Mouse (Mus musculus): ENCODE results near the gene Mcpt9. TPM values are rescaled to one million over a fixed set of nuclear protein-coding genes. Genes with fewer than 3 reads are reported as not detected.
"Not testable (repeated sequence)": the region's sequence is repeated elsewhere in the genome, so short reads cannot be mapped to it uniquely, and the experiment has no call there.

Mcpt9 gene
- total RNA-seq (2021): not detected
- long read RNA-seq, experiment 1: 0 reads
- long read RNA-seq, experiment 2: 0 reads

DNA sequence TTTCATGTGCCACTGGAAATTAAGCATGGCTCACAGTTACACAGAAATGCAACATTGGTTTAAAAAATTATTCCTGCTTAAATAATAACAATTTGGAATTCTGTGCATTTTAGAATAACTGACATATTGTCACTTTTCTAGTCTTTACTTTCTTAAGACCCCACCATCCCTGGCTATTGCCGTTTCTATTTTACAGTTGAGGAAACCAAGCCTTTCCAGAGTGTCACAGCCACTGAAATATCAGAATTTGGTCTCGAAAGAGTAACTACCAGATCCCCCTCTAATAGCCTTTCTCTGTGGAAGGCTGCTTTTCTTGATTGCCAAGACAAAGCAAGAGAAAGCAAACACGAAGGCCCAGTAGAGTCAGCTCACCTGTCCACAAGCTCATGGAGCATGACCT lies at the start of gene Mcpt9:
Mcpt9 (minus strand) TSS at position 101 of the 400 bp plus-strand sequence.
- DNase-seq (ENCODE audit: low spot score in 2 of 2): not testable (repeated sequence)

DNA sequence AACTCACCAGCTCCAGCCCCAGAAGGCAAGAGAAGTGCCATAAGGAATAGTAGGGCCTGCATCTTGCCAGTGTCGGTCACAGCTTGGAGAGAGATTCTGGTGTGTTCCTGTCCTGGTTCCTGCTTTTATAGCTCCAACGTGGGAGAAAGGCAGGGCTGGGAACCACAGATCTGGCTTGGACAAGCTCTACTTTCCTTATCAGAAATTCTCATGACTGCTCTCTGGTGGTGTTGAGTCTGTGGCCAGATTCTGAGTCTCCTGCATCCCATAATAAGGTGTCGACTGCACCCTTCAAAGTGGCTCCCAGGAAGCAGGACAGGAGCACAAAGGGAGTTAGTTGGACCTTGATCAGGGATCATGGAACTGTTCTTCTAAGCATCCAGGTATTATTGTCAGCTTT lies 31.9 kb upstream of the Mcpt9 start, which contains the start of gene Mcpt4:
Mcpt4 (minus strand) TSS at position 101 of the 400 bp plus-strand sequence.
- DNase-seq (ENCODE audit: low spot score in 2 of 2): not testable (repeated sequence)

GRCm38 (mm10) chr14:56057722-56058121 lies 27.4 kb upstream of the Mcpt9 start:
- DNase-seq (ENCODE audit: low spot score in 2 of 2): no peak

DNA sequence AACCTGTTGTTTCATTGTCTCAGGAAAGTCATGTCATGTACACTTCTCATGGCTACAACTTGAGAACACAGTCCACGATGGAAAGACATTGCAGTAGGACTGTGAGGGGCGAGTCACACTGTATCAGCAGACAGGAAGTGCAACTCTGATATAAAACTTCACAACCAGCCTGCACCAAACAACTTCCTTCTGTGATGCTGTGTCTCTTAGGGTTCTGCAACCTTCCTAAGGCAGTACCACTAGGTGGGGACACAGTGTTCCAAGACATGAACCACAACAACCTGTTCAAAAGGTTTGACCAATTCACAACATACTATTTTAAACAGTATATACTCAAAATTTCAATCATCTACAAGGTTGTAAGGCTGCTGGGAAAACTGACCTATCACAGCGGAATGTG lies 25.1 kb upstream of the Mcpt9 start:
- DNase-seq (ENCODE audit: low spot score in 2 of 2): no peak

DNA sequence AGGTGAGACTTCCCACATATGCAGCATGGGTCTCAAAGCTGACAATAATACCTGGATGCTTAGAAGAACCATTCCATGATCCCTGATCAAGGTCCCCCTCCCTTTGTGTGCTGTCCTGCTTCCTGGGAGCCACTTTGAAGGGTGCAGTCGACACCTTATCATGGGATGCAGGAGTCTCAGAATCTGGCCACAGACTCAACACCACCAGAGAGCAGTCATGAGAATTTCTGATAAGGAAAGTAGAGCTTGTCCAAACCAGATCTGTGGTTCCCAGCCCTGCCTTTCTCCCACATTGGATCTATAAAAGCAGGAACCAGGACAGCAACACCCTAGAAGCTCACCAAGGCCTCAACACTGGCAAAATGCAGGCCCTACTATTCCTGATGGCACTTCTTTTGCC lies 11.5 kb upstream of the Mcpt9 start, which contains the start of gene Mcpt2:
Mcpt2 (plus strand) TSS at position 250 of the 400 bp plus-strand sequence.
- DNase-seq (ENCODE audit: low spot score in 2 of 2): not testable (repeated sequence)

- DNase-seq (ENCODE audit: low spot score in 2 of 2): no peak
These were observed 4.1 kb upstream of the Mcpt9 start for GRCm38 (mm10) chr14:56034433-56034832.

- not testable (repeated sequence) for DNase-seq (ENCODE audit: low spot score in 2 of 2)
These were observed 9.0 kb downstream of the Mcpt9 start for GRCm38 (mm10) chr14:56021305-56021704.

GRCm38 (mm10) chr14:56019446-56019845 lies 10.8 kb downstream of the Mcpt9 start:
- no peak for DNase-seq (ENCODE audit: low spot score in 2 of 2)

- DNase-seq (ENCODE audit: low spot score in 2 of 2): not testable (repeated sequence)
These were observed 12.6 kb downstream of the Mcpt9 start, which contains the start of gene Mcpt1 for GRCm38 (mm10) chr14:56017671-56018070. Gene Mcpt1 (plus strand): TSS chr14:56017971.

DNA sequence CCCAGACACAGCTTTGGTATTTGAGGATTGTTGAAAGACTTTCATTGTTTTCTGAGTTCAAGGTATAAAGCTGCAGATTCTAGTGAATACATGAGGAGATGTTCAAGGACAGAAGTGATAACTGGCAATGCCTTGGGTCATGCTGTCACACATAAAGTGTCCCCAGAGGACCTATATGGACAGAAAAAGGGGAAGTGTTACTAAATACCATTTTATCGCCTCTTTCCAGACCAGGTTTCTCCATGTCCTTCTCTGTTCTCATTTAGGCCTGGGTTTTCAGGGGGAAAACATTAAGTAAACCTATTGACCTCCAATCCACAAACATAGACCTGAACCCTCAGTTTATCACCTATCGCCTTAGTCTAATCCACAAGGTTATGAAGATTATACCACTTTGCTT lies 16.4 kb downstream of the Mcpt9 start:
- DNase-seq (ENCODE audit: low spot score in 2 of 2): no peak

DNA sequence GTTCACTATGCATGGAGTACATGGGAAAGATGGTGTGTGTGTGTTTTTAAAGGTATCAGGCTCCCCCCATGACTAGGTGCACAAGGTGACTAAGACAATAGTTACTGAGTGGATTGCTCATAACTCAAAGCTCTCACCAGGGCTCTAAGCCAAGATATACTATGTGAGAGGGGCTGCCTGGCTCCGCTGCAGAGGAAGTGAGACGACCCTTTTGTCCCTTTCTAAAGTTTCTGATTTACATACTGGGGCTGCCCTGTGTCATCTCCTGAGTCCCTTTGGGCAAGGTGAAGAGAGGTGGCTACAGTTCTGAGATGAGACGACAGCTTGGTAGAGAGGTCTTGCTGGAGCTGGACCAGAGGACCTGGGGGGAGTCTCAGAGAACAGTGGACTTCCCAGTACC lies 17.1 kb downstream of the Mcpt9 start:
- no peak for DNase-seq (ENCODE audit: low spot score in 2 of 2)

GRCm38 (mm10) chr14:55987464-55987863 lies 42.8 kb downstream of the Mcpt9 start:
- not testable (repeated sequence) for DNase-seq (ENCODE audit: low spot score in 2 of 2)

Other genes starting within 250 kb of the Mcpt9 start
- gene Adcy4, start 246.4 kb downstream of the Mcpt9 start, total RNA-seq (2021): 10 to 100 TPM; 10.4 to 10.9 TPM
- gene Ripk3, start 241.6 kb downstream of the Mcpt9 start, total RNA-seq (2021): 10 to 100 TPM in 1 of 2 experiments, 1 to 10 TPM in 1; 8.4 to 12.2 TPM
- 10 to 100 TPM; 47.0 to 49.4 TPM for gene Nfatc4, start 207.4 kb downstream of the Mcpt9 start, total RNA-seq (2021)
- 10 to 100 TPM; 46.0 to 52.0 TPM for gene Nynrin, start 176.5 kb downstream of the Mcpt9 start, total RNA-seq (2021)
- gene Cbln3, start 146.1 kb downstream of the Mcpt9 start, total RNA-seq (2021): under 1 TPM; 0.39 to 0.76 TPM
- 10 to 100 TPM; 29.7 to 29.9 TPM for gene Khnyn, start 145.5 kb downstream of the Mcpt9 start, total RNA-seq (2021)
- 10 to 100 TPM; 65.3 to 71.9 TPM for gene Sdr39u1, start 130.2 kb downstream of the Mcpt9 start, total RNA-seq (2021)
- 10 to 100 TPM; 10.4 to 19.2 TPM for gene Cma1, start 85.8 kb downstream of the Mcpt9 start, total RNA-seq (2021)
- under 1 TPM; 0.62 to 0.76 TPM for gene Cma2, start 79.5 kb downstream of the Mcpt9 start, total RNA-seq (2021)
- gene Mcpt1, start 12.5 kb downstream of the Mcpt9 start, total RNA-seq (2021): not detected
- gene Mcpt2, start 11.5 kb upstream of the Mcpt9 start, total RNA-seq (2021): not detected
- 1 to 10 TPM; 4.3 to 8.3 TPM for gene Mcpt4, start 31.8 kb upstream of the Mcpt9 start, total RNA-seq (2021)
- gene Mcpt8, start 54.8 kb upstream of the Mcpt9 start, total RNA-seq (2021): 1 to 10 TPM in 1 of 2 experiments, not detected in 1; 1.2 TPM
- 1 to 10 TPM in 1 of 2 experiments, under 1 TPM in 1; 0.90 to 2.5 TPM for gene Ctsg, start 72.1 kb upstream of the Mcpt9 start, total RNA-seq (2021)
- gene Gzme, start 90.1 kb upstream of the Mcpt9 start, total RNA-seq (2021): not detected
- not detected for gene Gzmd, start 102.1 kb upstream of the Mcpt9 start, total RNA-seq (2021)
- not detected for gene Gzmg, start 129.1 kb upstream of the Mcpt9 start, total RNA-seq (2021)
- not detected for gene Gzmn, start 144.1 kb upstream of the Mcpt9 start, total RNA-seq (2021)
- gene Gzmf, start 180.9 kb upstream of the Mcpt9 start, total RNA-seq (2021): not detected
- gene Gzmc, start 204.2 kb upstream of the Mcpt9 start, total RNA-seq (2021): not detected
- gene Gzmb, start 231.8 kb upstream of the Mcpt9 start, total RNA-seq (2021): under 1 TPM; 0.28 to 0.51 TPM